Mouse (Mus musculus) left cerebral cortex, adult 2 months (tissue): ENCODE measurements around the gene Snap91. TPM values are rescaled to one million over a fixed set of nuclear protein-coding genes. Genes with fewer than 3 reads are reported as not detected.

Experiments used
- DNase-seq, 2 experiments: peaks; one replicate each; pipeline ENCODE4 v3.0.0; 2021 to 2022; ENCODE audit warnings: low spot score in 2 of 2, mixed read lengths in 1 of 2; ENCODE audit errors: extremely low spot score in 1 of 2
- H3K27ac ChIP-seq: fragments of 200-600 bp; 2 replicates; pipeline ENCODE4 v1.8.1; 2022
- H3K4me3 ChIP-seq: fragments of 200-600 bp; 2 replicates; pipeline ENCODE4 v1.8.1; 2022
- CTCF ChIP-seq: fragments of 200-600 bp; IDR thresholded peaks from 2 replicates; pipeline ENCODE4 v1.8.1; 2022; ENCODE audit warnings: antibody characterized with exemption, mild to moderate bottlenecking, moderate library complexity
- intact Hi-C: fragments of 180-260 bp; cut with DNase I; formaldehyde crosslinking; loops from one replicate; pipeline ENCODE4 v1.15.1; 2025
- total RNA-seq, 2 experiments: library from RNA; stranded (reverse); gene quantifications; 2 replicates each; pipeline ENCODE4 v1.2.3; 2021

Snap91 gene
- total RNA-seq, 2 experiments from 2014 or later: 384 to 394 TPM

GRCm38 (mm10) chr9:86717119-86717518 lies 163.3 kb downstream of the Snap91 start:
- intact Hi-C loops: no loop called here
- no peak for DNase-seq
- H3K4me3 ChIP-seq: no peak overlapping the region
- 0 out of 2 replicates have a peak overlapping the region, but pooled peaks have one; percentile 19 for H3K27ac ChIP-seq
- TF ChIP-seq CTCF: no peak

- TF ChIP-seq CTCF: no peak
- intact Hi-C loops: no loop called here
- DNase-seq: no peak
- 0 out of 2 replicates have a peak overlapping the region, but pooled peaks have one; percentile 19 for H3K27ac ChIP-seq
- no peak overlapping the region for H3K4me3 ChIP-seq
Observed at GRCm38 (mm10) chr9:86716540-86716939, 163.9 kb downstream of the Snap91 start.

Other genes with a start within 250 kb of the Snap91 start
- 10 to 100 TPM; 47.7 to 51.6 TPM for gene Me1, start 184.7 kb downstream of the Snap91 start, total RNA-seq
- 1 to 10 TPM; 2.0 to 2.5 TPM for gene Prss35, start 137.0 kb downstream of the Snap91 start, total RNA-seq
- gene Ripply2, start 134.9 kb upstream of the Snap91 start, total RNA-seq: 1 to 10 TPM; 8.1 to 8.8 TPM
- 10 to 100 TPM; 38.6 to 38.7 TPM for gene Cyb5r4, start 141.4 kb upstream of the Snap91 start, total RNA-seq